ENCODE assay signal across 26 mouse cellular contexts in the genomic region with DNA sequence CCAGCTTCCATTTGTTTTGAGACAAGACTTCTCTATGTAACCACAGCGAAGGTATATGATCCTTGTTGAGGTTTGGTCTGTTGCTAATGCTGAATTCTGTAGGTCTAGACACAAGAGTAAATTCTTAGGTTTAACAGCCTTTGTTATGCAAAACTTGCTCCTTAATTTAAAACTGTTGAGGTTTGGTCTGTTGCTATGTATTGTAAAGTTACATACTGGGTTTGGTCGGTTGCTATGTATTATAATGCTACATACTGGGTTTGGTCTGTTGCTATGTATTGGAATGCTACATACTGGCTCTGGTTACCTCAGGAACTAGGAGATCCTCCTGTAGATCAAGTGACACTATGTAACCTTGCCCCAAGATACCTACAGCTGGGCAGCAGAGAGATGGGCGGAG. TPM values are rescaled to one million over a fixed set of nuclear protein-coding genes. Genes with fewer than 3 reads are reported as not detected.
"Had no signal": no experiment of that assay in that cellular context is flagged by ENCODE, and none has a peak within 500 bp of the region (broad histone marks: within the 10 kb centered on the region; RNA-seq: fewer than 3 reads in every experiment).

No protein-coding gene starts in this region.

- H3K27me3 ChIP-seq: lung, embryonic 15.5 days; midbrain, embryonic 13.5 days; midbrain, embryonic 15.5 days; neural tube, embryonic 12.5 days; stomach, embryonic 15.5 days had no signal

- H3K9ac ChIP-seq: liver, postnatal 0 days; lung, embryonic 15.5 days; midbrain, embryonic 13.5 days; midbrain, embryonic 15.5 days; neural tube, embryonic 12.5 days; stomach, embryonic 15.5 days had no signal

- H3K9me3 ChIP-seq: lung, embryonic 15.5 days; midbrain, embryonic 13.5 days; midbrain, embryonic 15.5 days; neural tube, embryonic 12.5 days; stomach, embryonic 15.5 days had no signal

- H3K4me2 ChIP-seq: lung, embryonic 15.5 days; midbrain, embryonic 11.5 days; midbrain, embryonic 13.5 days; midbrain, embryonic 15.5 days; neural tube, embryonic 12.5 days; stomach, embryonic 15.5 days had no signal

- H3K27ac ChIP-seq: lung, embryonic 15.5 days; macrophage; midbrain, embryonic 13.5 days; midbrain, embryonic 15.5 days; neural tube, embryonic 12.5 days; stomach, embryonic 15.5 days; stomach, postnatal 0 days had no signal

- DNase-seq: liver, postnatal 0 days; lung, adult 2 months; lung, postnatal 14 days; lung, postnatal 36 days; right cerebral cortex, postnatal 14 days; thymus, adult 2 months; thymus, postnatal 25 days; thymus, postnatal 4 days had no signal

- H3K4me3 ChIP-seq: lung, embryonic 15.5 days; megakaryocyte, embryonic 14.5 days; midbrain, embryonic 13.5 days; midbrain, embryonic 15.5 days; neural tube, embryonic 12.5 days; stomach, embryonic 15.5 days had no signal

- H3K4me1 ChIP-seq: lung, embryonic 15.5 days; midbrain, embryonic 13.5 days; midbrain, embryonic 15.5 days; neural tube, embryonic 12.5 days; stomach, embryonic 15.5 days had no signal

- H3K36me3 ChIP-seq: lung, embryonic 15.5 days; midbrain, embryonic 13.5 days; midbrain, embryonic 15.5 days; neural tube, embryonic 12.5 days; stomach, embryonic 15.5 days had no signal

- ATAC-seq: liver, postnatal 0 days; lung, postnatal 0 days; midbrain, embryonic 13.5 days; midbrain, embryonic 15.5 days had no signal

RNA-seq across cellular contexts. Expression of a gene that starts 57.2 kb away (rescaled TPM):
- total RNA-seq: megakaryocyte progenitor cell, adult 5-6 weeks; midbrain, postnatal 0 days; monocyte, adult 5-6 weeks; neutrophil, adult 5-6 weeks had no signal
- polyA plus RNA-seq: lung, adult 2 months; lung, embryonic 15.5 days; lung, postnatal 0 days; macrophage; midbrain, embryonic 11.5 days; midbrain, embryonic 13.5 days; midbrain, embryonic 15.5 days; midbrain, postnatal 0 days; neural tube, embryonic 12.5 days; neural tube, embryonic 14.5 days; spleen, adult 2 months; stomach, postnatal 0 days; testis, adult 2 months; urinary bladder, adult 2 months had no signal
